Mouse (Mus musculus) adrenal gland, postnatal 14 days (tissue): ENCODE measurements around the gene Brat1. TPM values are rescaled to one million over a fixed set of nuclear protein-coding genes. Genes with fewer than 3 reads are reported as not detected.
A peak's percentile ranks its signal among the peaks of the same experiment; 100 is the strongest.

Source experiments
- DNase-seq: peaks from one replicate; pipeline ENCODE4 v3.0.0; 2021; ENCODE audit warnings: mixed read lengths
- total RNA-seq: library from RNA; stranded (reverse); gene quantifications from 2 replicates; pipeline ENCODE4 v1.2.3, GENCODE M21; 2021

The Brat1 gene
- total RNA-seq, 1 experiment from 2014 or later = 16.8 TPM

DNA sequence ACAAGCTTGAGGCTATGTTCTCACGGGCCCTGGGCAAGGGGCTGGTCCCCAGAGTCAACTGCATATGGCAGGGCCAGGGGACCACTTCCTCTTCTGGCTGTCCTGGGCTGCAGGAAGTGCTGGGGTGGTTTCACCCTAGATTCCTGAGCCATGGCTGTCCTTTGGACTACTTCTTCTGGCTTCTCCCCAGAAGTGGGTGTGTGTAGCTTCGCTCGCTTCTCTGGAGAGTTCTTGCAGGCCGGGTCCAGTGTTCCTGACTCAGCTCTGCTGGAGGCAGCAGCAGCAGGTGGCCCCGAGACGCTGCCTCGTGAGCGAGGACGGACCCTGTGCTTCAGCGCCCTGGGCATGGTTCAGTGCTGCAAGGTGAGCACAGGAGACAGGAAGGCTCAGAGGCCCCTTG lies 43.6 kb downstream of the Brat1 start:
- peak; percentile 52 for DNase-seq

DNA sequence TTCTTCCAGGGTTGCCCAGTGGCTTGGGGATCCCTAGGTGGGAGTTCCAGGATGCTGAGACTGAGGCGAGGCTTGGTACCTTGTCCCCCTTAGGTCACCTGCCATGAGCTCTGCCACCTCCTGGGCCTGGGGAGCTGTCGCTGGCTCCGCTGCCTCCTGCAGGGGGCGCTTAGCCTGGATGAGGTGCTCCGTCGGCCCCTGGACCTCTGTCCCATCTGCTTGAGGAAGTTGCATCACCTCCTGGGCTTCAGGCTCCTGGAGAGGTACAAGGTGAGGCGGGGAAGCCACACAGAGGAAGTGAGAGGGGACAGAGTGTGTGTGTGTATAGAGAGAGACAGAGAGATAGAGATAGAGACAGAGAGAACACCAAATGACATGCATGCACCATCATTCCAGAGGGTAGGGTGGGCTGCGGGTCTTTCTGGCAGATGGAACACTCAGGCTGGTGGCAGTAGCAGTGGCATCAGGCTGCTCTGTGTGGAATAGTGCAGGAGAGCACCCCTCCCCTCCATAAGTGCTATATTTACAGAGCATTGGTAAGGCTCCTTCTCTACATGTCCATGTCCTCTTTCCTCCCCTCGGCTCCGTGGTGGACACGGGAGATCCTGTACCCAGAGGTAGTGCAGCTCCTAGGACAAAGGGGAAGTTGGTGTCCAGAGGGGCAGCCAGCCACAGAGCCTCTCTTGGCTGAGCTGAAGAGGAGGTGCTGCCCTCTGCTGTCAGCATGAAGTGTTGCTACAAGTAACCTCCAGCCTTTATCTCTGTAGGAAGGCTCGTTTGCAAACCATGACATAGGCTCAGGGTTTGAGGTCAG lies 44.5 kb downstream of the Brat1 start:
- peak; percentile 85 for DNase-seq

DNA sequence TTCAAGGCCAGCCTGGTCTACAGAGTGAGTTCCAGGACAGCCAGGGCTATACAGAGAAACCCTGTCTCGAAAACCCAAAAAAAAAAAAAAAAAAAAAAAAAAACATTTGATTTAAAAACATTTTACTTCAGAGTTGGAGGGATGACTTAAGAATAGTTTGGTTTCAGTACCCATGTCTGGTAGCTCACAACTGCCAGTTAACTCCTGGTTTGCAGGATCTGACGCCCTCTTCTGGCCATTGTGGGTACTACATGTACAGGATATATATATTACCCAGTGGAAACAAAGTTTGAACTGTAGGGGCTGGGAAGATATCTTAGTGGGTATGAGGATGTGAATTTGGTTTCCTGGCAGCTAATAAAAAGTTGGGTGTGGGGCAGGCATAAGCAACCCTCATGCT lies 46.1 kb downstream of the Brat1 start:
- DNase-seq = peak; percentile 72

DNA sequence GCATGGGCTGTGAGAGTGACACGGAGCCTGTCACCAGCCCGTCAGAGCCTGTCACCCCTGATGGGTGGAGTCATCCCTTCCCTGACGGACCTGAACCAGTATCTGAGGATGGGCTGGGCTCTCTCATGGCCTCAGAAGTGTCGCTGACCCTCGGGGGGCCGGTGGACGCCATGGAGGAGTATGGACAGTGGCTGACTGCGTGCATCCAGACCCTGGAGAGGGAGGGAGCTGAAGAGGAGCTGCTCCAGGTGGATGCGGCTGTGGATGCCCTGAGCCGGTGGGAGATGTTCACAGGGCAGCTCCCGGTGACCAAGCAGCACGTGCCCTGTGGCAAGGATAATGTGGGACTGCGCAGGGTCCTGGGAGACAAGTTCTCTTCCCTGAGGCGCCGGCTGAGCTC lies 47.2 kb downstream of the Brat1 start:
- no peak for DNase-seq

DNA sequence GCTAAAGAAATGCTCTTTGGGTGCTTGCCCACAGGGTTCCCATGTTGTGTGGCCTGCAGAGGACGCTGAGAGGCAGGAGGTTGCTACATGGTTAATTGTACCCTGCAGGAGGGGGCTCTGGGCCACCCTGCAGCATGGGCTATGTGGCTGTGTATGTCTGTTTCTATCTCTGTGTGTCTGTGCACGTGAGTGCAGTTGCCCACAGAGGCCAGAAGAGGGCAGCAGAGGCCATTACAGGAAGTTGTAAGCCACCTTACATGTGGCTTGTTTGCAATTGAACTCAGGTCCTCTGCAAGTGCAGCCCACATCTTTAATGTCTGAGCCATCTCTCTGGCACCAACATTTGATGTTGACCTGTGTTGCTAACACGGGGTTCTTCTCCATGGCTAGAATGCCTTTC lies 47.8 kb downstream of the Brat1 start:
- no peak for DNase-seq

DNA sequence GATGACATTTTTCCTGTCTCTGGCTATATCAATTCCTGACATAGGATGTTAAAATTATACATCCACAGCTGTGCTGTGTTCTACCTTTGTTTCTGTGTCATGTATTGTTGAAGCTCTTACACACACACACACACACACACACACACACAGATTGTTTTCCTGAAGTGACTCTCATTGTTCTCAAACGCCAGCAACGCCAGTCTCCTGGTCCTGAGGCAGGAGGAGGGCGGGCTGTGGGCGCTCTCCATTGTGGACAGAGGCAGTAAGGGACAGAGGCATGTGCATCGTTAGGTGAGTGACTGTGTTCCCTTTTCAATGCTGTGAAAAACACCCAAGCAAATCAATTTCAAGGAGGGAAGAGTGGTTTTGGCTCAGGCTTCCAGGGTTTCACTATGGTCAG lies 48.4 kb downstream of the Brat1 start:
- DNase-seq = no peak

DNA sequence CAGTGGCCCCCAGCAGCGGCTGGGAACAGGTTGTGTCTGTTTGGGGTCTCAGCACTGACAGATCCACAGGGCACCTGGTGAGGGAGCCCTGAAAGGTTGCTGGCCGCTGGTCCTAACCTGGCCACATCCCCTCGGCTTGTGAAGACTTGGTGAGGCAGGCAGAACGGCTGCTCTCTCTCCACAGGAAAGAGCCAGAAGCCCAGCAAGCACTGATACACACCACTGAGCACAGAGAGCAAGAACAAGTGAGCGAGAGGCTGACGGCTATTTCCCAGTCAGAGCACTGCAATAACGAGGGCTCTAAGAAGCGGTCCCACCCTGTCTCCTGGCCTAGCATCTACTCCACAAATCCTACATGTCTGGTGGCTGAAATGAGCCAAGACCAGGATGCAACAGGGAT lies 54.1 kb downstream of the Brat1 start:
- no peak for DNase-seq

DNA sequence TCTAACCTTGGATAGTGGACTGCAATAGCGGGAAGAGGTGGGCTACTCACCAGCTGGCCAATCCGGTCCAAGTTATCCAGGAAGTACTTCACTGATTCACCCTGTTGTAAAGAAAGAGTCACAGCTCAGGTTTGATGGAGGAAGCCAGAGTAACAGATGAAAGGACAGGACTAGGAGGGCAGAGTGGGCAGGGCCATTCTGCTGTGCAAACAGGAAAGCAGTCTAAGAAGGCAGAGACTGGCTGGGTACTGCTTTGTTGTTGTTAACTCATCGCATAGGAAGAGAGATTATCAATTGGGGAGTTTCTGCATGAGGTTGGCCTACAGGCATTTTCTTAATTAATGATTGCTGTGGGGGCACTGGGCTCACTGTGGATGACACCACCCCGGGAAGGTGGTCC lies 57.7 kb downstream of the Brat1 start:
- DNase-seq = no peak

DNA sequence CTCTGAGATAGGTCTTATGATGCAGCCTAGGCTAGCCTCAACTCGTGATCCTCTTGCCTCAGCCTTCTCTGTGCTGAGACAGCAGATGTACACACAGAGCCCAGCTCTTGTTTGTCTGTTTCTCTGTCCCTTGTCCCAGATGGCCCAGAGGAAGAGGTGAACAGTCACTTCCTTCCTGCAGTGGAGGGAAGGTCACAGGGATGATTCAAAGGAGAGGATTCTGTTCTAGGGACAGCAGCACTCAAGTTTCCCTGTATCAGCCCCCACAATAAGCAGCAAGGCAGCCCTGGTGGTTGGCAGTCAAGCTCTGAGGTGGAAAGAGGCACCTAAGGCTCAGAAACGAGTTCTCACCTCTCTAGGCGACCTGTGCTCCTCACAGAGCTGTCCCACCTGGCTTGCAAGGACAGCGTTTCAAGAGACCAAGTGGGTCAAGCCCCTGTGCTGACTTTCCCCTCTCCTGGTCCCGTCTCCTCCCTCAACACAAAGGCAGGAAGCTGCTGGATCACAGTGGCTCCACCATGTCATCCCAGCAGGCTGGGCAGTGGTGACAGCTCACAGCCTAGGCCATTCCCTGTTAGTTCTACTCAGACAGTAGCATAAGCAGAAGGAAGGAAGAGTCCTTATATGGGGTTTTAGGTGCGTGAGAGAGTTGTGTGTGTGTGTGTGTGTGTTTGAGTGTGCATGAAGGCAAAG lies 60.3 kb downstream of the Brat1 start:
- peak; percentile 47 for DNase-seq

DNA sequence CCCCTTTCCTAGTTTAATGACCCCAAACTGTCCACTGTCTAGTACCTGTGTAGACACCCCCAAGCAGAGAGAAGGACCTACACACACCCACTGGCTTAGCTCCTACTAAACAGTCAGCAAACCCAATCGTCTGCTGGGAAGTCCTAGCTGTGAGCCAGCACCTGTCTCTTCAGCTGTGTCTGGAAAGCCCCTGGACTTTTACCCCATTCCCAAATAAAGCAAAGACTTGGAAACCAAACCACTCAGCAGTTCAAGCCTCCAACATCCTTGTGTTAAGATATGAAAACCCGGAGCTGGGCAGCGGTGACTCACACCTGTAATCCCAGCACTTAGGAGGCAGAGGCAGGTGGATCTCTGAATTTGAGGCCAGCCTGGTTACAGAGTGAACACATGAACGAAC lies 61.8 kb downstream of the Brat1 start:
- no peak for DNase-seq

DNA sequence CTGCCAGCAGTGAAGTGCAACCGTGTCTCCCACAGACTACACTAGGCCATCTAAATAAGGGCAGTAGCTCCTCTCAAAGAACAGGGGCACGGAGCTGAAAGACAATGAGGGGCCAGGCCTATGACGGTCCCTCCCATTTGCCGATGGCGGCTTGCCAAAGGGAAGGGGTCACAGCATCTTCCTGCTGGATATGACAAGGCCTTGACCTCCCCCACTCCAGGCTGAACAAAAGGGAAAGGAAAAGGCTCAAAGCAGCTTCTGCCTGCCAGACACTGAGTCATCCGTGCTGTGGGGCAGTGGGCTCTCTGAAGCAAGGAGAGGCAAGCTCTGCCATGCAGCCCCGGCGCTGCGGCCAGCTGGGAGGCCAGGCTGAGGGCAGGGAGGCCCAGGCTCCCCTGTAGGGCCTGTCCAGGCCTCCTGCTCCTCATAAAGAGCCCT lies 62.9 kb downstream of the Brat1 start:
- DNase-seq = peak; percentile 94

DNA sequence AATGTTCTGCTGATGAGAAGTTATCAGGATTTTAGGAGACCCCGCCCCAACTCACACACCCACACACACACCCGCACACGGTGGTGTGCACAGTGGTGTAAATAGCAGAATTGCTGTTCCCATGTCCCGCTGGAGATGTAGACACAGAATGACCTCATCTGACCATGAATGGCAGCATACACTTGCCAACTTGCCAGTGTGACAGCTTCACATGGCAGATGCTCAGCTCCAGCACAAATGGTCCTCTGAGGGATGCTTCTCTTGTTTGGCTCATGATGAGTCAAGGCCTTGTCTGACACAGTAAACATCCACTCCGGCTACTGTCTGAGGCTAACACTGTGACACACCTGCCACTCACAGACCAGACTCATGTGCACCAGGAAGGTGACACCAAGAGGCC lies 63.5 kb downstream of the Brat1 start:
- DNase-seq = peak; percentile 62

Other genes starting within 250 kb of the Brat1 start
- 8.3 and 12.9 TPM in 2 replicates for gene Chst12, start 199.5 kb upstream of the Brat1 start, total RNA-seq
- gene Grifin, start 139.9 kb upstream of the Brat1 start, total RNA-seq = not detected in 2 replicates
- 13.7 and 26.8 TPM in 2 replicates for gene Lfng, start 97.7 kb upstream of the Brat1 start, total RNA-seq
- 72.5 and 83.6 TPM in 2 replicates for gene Ttyh3, start 56.0 kb upstream of the Brat1 start, total RNA-seq
- 19.0 and 22.7 TPM in 2 replicates for gene Iqce, start 2.6 kb upstream of the Brat1 start, total RNA-seq
- 0.53 and 0.85 TPM in 2 replicates for gene Amz1, start 19.1 kb downstream of the Brat1 start, total RNA-seq
- gene Gna12, start 125.4 kb downstream of the Brat1 start, total RNA-seq = 114 and 117 TPM in 2 replicates